Comparison of ENCODE assay signal across 8 mouse cellular contexts in the genomic region with DNA sequence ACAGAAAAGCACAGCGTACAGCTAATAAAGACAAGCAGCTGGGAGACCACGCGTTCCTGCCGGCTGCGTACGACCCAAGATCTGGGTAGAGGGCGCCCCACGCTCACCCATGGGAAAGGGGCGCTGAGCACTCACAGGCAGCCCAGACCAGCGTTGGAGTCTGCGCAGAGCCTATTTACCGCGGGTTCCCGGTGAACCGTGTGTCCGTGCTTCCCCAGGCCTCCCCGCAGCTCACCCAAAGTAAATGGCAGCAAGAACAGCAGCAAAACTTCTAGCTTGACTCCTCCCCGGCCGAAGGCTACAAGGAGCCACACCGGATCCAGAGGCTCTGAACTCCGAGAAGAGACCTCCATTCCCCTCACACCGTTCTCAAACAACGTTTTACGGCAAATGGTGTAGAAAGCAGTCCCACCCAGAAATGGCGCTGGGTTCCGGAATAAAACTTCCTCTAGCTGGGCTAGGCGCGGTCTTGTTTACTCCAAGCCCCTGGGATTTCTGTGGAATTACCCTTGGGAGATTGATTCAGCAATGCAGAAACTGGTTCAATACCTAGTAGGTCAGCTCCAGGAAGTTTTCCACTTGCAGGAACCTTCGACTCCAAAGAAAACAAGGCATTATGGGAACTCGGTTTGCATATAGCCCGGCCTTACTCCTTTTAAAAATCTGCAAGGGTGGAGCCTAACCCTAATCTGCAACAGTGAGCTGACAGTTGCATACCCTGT. TPM values are rescaled to one million over a fixed set of nuclear protein-coding genes. Genes with fewer than 3 reads are reported as not detected.
DNase-seq lines count a peak whose midpoint lies in the region; ATAC-seq and TF ChIP-seq lines count a peak whose summit lies in the region.

A gene (minus strand): TSS at position 634 of the 722 bp plus-strand sequence.

- peak; percentile 67 for TF ChIP-seq CTCF in gastrocnemius, adult 2 months (IDR thresholded peaks at IDR 0.05)
- TF ChIP-seq CTCF in hindbrain, postnatal 0 days (IDR thresholded peaks at IDR 0.05; ENCODE audit: low read depth): peak; percentile 82
- TF ChIP-seq CTCF in left cerebral cortex, adult 2 months (IDR thresholded peaks at IDR 0.05): peak; percentile 59

- WGBS in hindbrain, postnatal 0 days: under 1% methylated on average over 31 of the region's 31 CpGs

- no peaks in the 10 kb centered on the region for H3K27me3 ChIP-seq in hindbrain, postnatal 0 days (ENCODE audit: insufficient read depth, low read length)

- peak within 1 kb of the TSS; percentile 99 for H3K27ac ChIP-seq in gastrocnemius, adult 2 months
- peak within 1 kb of the TSS; percentile 93 for H3K27ac ChIP-seq in hindbrain, postnatal 0 days
- peak within 1 kb of the TSS; percentile 98 for H3K27ac ChIP-seq in left cerebral cortex, adult 2 months

- H3K4me2 ChIP-seq in hindbrain, postnatal 0 days (ENCODE audit: low read depth, low read length): peak within 1 kb of the TSS; percentile 64

- no peaks in the 10 kb centered on the region for H3K9me3 ChIP-seq in hindbrain, postnatal 0 days (ENCODE audit: low read length)

- H3K36me3 ChIP-seq in hindbrain, postnatal 0 days (ENCODE audit: insufficient read depth, low read length): no peaks in the 10 kb centered on the region

- peak within 1 kb of the TSS; percentile 84 for H3K9ac ChIP-seq in hindbrain, postnatal 0 days (replicated peaks; ENCODE audit: low read length)

- DNase-seq in ZHBTc4 (ENCODE audit: low read depth, low spot score): peak; percentile 88
- peak; percentile 91 for DNase-seq in gastrocnemius, adult 2 months
- peak; percentile 94 for DNase-seq in hindbrain, postnatal 0 days (ENCODE audit: low spot score)
- peak; percentile 83 to 89 for DNase-seq in left cerebral cortex, adult 2 months (ENCODE audit: extremely low spot score in 1 of 2, low spot score in 2 of 2)
- peak; percentile 89 to 90 for DNase-seq in right cerebral cortex, adult 2 months (ENCODE audit: low spot score in 2 of 2)
- peak; percentile 86 for DNase-seq in urinary bladder, postnatal 14 days (ENCODE audit: low spot score)

- intact Hi-C loops in gastrocnemius, adult 2 months (cut with DNase I): loop anchor here (5.0 kb wide), 2 partner anchors 111 to 154 kb away; no protein-coding TSS in a partner anchor
- intact Hi-C loops in left cerebral cortex, adult 2 months (cut with DNase I): loop anchor here (5.0 kb wide), 1 partner anchor 154 kb away; no protein-coding TSS in a partner anchor

- ATAC-seq in common myeloid progenitor, adult 5-6 weeks (replicated peaks; ENCODE audit: low read depth, poor library complexity, severe bottlenecking): peak; percentile 90
- peak; percentile 99 for ATAC-seq in hindbrain, postnatal 0 days
- peak; percentile 87 for ATAC-seq in megakaryocyte, adult 5-6 weeks (ENCODE audit: poor library complexity, severe bottlenecking)

- H3K4me3 ChIP-seq in gastrocnemius, adult 2 months: peak within 1 kb of the TSS; percentile 82
- H3K4me3 ChIP-seq in hindbrain, postnatal 0 days (ENCODE audit: low read length): peak within 1 kb of the TSS; percentile 62
- H3K4me3 ChIP-seq in left cerebral cortex, adult 2 months: peak within 1 kb of the TSS; percentile 70

- H3K4me1 ChIP-seq in hindbrain, postnatal 0 days (ENCODE audit: insufficient read depth, low read length): no peaks in the 10 kb centered on the region

RNA-seq across cellular contexts. Expression of the gene that starts here (rescaled TPM):
- total RNA-seq in common myeloid progenitor, adult 5-6 weeks (2017): 101 and 120 TPM in 2 replicates
- total RNA-seq in gastrocnemius, adult 2 months (2021): 10 to 100 TPM; 36.7 to 42.2 TPM
- 57.1 and 59.2 TPM in 2 replicates for total RNA-seq in hindbrain, postnatal 0 days (2014; rRNA removed)
- polyA plus RNA-seq in hindbrain, postnatal 0 days (2015; fragmentation: Nextera tagmentation; extraction: Ambion mirVana): 45.2 and 46.8 TPM in 2 replicates
- total RNA-seq in left cerebral cortex, adult 2 months (2021): 10 to 100 TPM; 32.6 to 39.9 TPM
- total RNA-seq in megakaryocyte, adult 5-6 weeks (2015): 132 and 140 TPM in 2 replicates
- total RNA-seq in megakaryocyte, adult 5-6 weeks (2017): 128 and 139 TPM in 2 replicates

Comparison
In these comparisons a context has a peak if more than half of its experiments do, and no peak if none do; other contexts are left out.
1. Peak in every context shown above with its lines: DNase-seq, ATAC-seq, H3K4me3 ChIP-seq and H3K27ac ChIP-seq.